Mouse (Mus musculus): ENCODE results near the gene Mcts2. TPM values are rescaled to one million over a fixed set of nuclear protein-coding genes. Genes with fewer than 3 reads are reported as not detected.

Mcts2 gene
- polyA plus RNA-seq, 1 experiment: 19.2 TPM

DNA sequence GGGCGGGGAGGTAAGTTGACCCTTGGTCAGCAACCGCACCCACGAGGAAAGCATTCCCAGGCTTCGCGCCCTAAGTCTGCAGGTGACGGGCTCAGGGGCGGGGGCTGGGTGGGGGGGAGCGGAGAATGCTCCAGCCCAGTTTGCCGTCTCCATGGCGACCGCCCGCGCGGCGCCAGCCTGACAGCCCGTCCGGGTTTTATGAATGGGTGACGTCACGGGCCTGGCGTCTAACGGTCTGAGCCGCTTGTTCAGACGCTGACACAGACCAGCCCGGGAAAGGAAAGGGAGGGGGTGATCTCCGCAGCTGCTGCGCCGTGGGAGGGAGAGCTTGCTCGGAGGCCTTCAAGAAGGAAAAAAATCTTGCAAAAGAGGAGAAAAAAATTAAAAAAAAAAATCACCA, 48.1 kb downstream of the Mcts2 start:
- Histone ChIP-seq H3K27ac (ENCODE audit: insufficient read depth, low read length) (no peak overlapping the region), H3K4me3 (replicated peaks; ENCODE audit: insufficient read depth, low read depth, low read length) (peak overlapping the region; percentile 35), H3K27me3 (ENCODE audit: control insufficient read depth, insufficient read depth, low read length) (no peaks in the 10 kb centered on the region), H3K4me1 (ENCODE audit: control insufficient read depth, insufficient read depth, low read length) (peaks cover 16% of the 10 kb centered on the region; the same call in 1 of the 2 replicates)
- peak; percentile 76 to 82 for DNase-seq
- TF ChIP-seq CTCF (IDR thresholded peaks at IDR 0.05; ENCODE audit: borderline replicate concordance, insufficient read depth, low read depth, low read length) (no peak), POLR2A (IDR thresholded peaks at IDR 0.05; ENCODE audit: borderline replicate concordance, insufficient read depth, low read length) (no peak)
- 1% methylated on average over 28 of the region's 28 CpGs for WGBS

DNA sequence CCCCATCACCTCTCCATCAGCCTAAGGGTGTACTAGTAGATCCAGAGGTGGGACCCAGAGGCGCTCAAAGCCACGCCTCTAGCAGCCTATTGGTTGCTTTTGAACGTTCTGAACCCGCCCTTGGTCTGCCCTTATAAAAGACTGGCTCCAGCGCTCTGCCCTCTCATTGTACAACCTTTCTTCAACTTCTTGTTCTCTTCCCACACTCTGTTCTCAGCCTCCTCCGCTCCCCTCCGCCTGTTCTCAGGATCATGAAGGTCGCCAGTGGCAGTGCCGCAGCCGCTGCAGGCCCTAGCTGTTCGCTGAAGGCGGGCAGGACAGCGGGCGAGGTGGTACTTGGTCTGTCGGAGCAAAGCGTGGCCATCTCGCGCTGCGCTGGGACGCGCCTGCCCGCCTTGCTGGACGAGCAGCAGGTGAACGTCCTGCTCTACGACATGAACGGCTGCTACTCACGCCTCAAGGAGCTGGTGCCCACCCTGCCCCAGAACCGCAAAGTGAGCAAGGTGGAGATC, 49.3 kb downstream of the Mcts2 start, which contains the start of gene Id1:
Id1 (plus strand) TSS at position 162 of the 512 bp plus-strand sequence.
- Histone ChIP-seq H3K4me3 (replicated peaks; ENCODE audit: insufficient read depth, low read depth, low read length) (peak within 1 kb of the TSS; percentile 76), H3K27me3 (ENCODE audit: control insufficient read depth, insufficient read depth, low read length) (no peaks in the 10 kb centered on the region), H3K27ac (ENCODE audit: insufficient read depth, low read length) (0 out of 2 replicates have a peak within 1 kb of the TSS, but pooled peaks have one; percentile 41), H3K4me1 (ENCODE audit: control insufficient read depth, insufficient read depth, low read length) (peaks cover 16% of the 10 kb centered on the region; the same call in 1 of the 2 replicates)
- no peak for TF ChIP-seq CTCF (IDR thresholded peaks at IDR 0.05; ENCODE audit: borderline replicate concordance, insufficient read depth, low read depth, low read length)
- peak; percentile 43; the same call in 1 of the 2 replicates for TF ChIP-seq POLR2A (IDR thresholded peaks at IDR 0.05; ENCODE audit: borderline replicate concordance, insufficient read depth, low read length)
- WGBS: 3% methylated on average over 28 of the region's 28 CpGs
- peak; percentile 47 to 56 for DNase-seq

DNA sequence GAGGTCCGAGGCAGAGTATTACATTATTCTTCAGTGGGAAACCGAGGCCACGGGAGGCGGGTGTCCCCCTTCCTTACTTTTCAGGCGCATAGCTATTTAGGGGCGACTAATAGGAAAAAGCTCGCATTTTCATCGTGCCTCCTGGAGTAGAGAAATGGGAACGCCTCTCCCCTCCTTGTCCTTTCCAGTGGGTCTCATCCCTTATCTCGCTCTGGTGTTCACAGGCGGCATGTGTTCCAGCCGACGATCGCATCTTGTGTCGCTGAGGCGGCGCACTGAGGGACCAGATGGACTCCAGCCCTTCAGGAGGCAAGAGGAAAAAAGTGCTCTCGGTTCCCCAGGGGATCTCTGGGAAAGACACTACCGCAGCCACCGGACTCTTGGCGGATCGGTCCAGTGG, 49.9 kb downstream of the Mcts2 start:
- H3K4me1 ChIP-seq (ENCODE audit: control insufficient read depth, insufficient read depth, low read length): peaks cover 16% of the 10 kb centered on the region; the same call in 1 of the 2 replicates
- peak; percentile 40 to 44 for DNase-seq
- TF ChIP-seq CTCF (IDR thresholded peaks at IDR 0.05; ENCODE audit: borderline replicate concordance, insufficient read depth, low read depth, low read length) (no peak), POLR2A (IDR thresholded peaks at IDR 0.05; ENCODE audit: borderline replicate concordance, insufficient read depth, low read length) (no peak)
- H3K27ac ChIP-seq (ENCODE audit: insufficient read depth, low read length): no peak overlapping the region
- WGBS: 2% methylated on average over 22 of the region's 22 CpGs
- H3K27me3 ChIP-seq (ENCODE audit: control insufficient read depth, insufficient read depth, low read length): no peaks in the 10 kb centered on the region
- H3K4me3 ChIP-seq (replicated peaks; ENCODE audit: insufficient read depth, low read depth, low read length): peak overlapping the region; percentile 76

Other genes with a start within 250 kb of the Mcts2 start
- gene Defb23, start 222.4 kb upstream of the Mcts2 start, polyA plus RNA-seq (2012; rRNA removed): not detected in 2 replicates
- gene Defb20, start 210.0 kb upstream of the Mcts2 start, polyA plus RNA-seq (2012; rRNA removed): 0.23 TPM in 1 of 2 replicates, not detected in the other
- gene Defb22, start 196.9 kb upstream of the Mcts2 start, polyA plus RNA-seq (2012; rRNA removed): not detected in 2 replicates
- gene Defb26, start 175.3 kb upstream of the Mcts2 start, polyA plus RNA-seq (2012; rRNA removed): not detected in 2 replicates
- not detected in 2 replicates for gene Defb28, start 168.8 kb upstream of the Mcts2 start, polyA plus RNA-seq (2012; rRNA removed)
- gene Defb29, start 146.9 kb upstream of the Mcts2 start, polyA plus RNA-seq (2012; rRNA removed): not detected in 2 replicates
- not detected in 2 replicates for gene Gm17416, start 117.7 kb upstream of the Mcts2 start, polyA plus RNA-seq (2012; rRNA removed)
- not detected in 2 replicates for gene Defb21, start 114.3 kb upstream of the Mcts2 start, polyA plus RNA-seq (2012; rRNA removed)
- gene Defb19, start 106.7 kb upstream of the Mcts2 start, polyA plus RNA-seq (2012; rRNA removed): not detected in 2 replicates
- not detected in 2 replicates for gene Defb45, start 87.6 kb upstream of the Mcts2 start, polyA plus RNA-seq (2012; rRNA removed)
- gene Defb36, start 82.7 kb upstream of the Mcts2 start, polyA plus RNA-seq (2012; rRNA removed): not detected in 2 replicates
- gene Defb25, start 64.0 kb upstream of the Mcts2 start, polyA plus RNA-seq (2012; rRNA removed): not detected in 2 replicates
- 0.76 and 0.90 TPM in 2 replicates for gene Rem1, start 60.1 kb upstream of the Mcts2 start, polyA plus RNA-seq (2012; rRNA removed)
- gene H13, start 17.6 kb upstream of the Mcts2 start, polyA plus RNA-seq (2012; rRNA removed): 80.5 and 83.5 TPM in 2 replicates
- gene Id1, start 49.2 kb downstream of the Mcts2 start, polyA plus RNA-seq (2012; rRNA removed): 63.8 and 68.7 TPM in 2 replicates
- gene Cox4i2, start 67.1 kb downstream of the Mcts2 start, polyA plus RNA-seq (2012; rRNA removed): 9.2 and 9.7 TPM in 2 replicates
- gene Bcl2l1, start 144.7 kb downstream of the Mcts2 start, polyA plus RNA-seq (2012; rRNA removed): 141 and 142 TPM in 2 replicates
- 1.2 TPM in 2 replicates for gene Tpx2, start 160.9 kb downstream of the Mcts2 start, polyA plus RNA-seq (2012; rRNA removed)
- not detected in 2 replicates for gene Mylk2, start 224.3 kb downstream of the Mcts2 start, polyA plus RNA-seq (2012; rRNA removed)
- 1.2 and 1.9 TPM in 2 replicates for gene Foxs1, start 246.2 kb downstream of the Mcts2 start, polyA plus RNA-seq (2012; rRNA removed)